8 mouse cellular contexts compared by ENCODE assay signal in genomic region chr4:128899332-128899731, GRCm38 (mm10). TPM values are rescaled to one million over a fixed set of nuclear protein-coding genes. Genes with fewer than 3 reads are reported as not detected.
DNase-seq lines count a peak whose midpoint lies in the region; ATAC-seq lines count a peak whose summit lies in the region.

No protein-coding gene starts in this region.

- H3K4me3 ChIP-seq in hindbrain, embryonic 12.5 days: no peak overlapping the region
- no peak overlapping the region for H3K4me3 ChIP-seq in lung, embryonic 16.5 days (ENCODE audit: low read length)

- peak overlapping the region; percentile 97 for H3K27ac ChIP-seq in hindbrain, embryonic 12.5 days
- H3K27ac ChIP-seq in lung, embryonic 16.5 days (ENCODE audit: low read length): peak overlapping the region; percentile 80

- peaks cover 40% of the 10 kb centered on the region for H3K4me1 ChIP-seq in hindbrain, embryonic 12.5 days
- peaks cover 24% of the 10 kb centered on the region for H3K4me1 ChIP-seq in lung, embryonic 16.5 days (replicated peaks; ENCODE audit: control insufficient read depth, insufficient read depth, low read length)

- WGBS in hindbrain, embryonic 12.5 days: 3% methylated on average over 6 of the region's 6 CpGs
- 0% methylated on average over 6 of the region's 6 CpGs for WGBS in lung, embryonic 16.5 days

- peak overlapping the region; percentile 55 for H3K9ac ChIP-seq in hindbrain, embryonic 12.5 days
- H3K9ac ChIP-seq in lung, embryonic 16.5 days (ENCODE audit: low read length): peak overlapping the region; percentile 49

- ATAC-seq in hindbrain, embryonic 12.5 days (ENCODE audit: low FRiP score): peak; percentile 89
- peak; percentile 85 for ATAC-seq in lung, embryonic 16.5 days (ENCODE audit: low read depth)

- no peaks in the 10 kb centered on the region for H3K9me3 ChIP-seq in hindbrain, embryonic 12.5 days (replicated peaks)
- no peaks in the 10 kb centered on the region for H3K9me3 ChIP-seq in lung, embryonic 16.5 days (ENCODE audit: control insufficient read depth, low read length)

- 0 out of 2 replicates have a peak, but pooled peaks cover 4% of the 10 kb centered on the region for H3K27me3 ChIP-seq in hindbrain, embryonic 12.5 days
- H3K27me3 ChIP-seq in lung, embryonic 16.5 days (ENCODE audit: control insufficient read depth, insufficient read depth, low read depth, low read length): no peaks in the 10 kb centered on the region

- peaks cover 15% of the 10 kb centered on the region for H3K36me3 ChIP-seq in hindbrain, embryonic 12.5 days
- 0 out of 2 replicates have a peak, but pooled peaks cover 4% of the 10 kb centered on the region for H3K36me3 ChIP-seq in lung, embryonic 16.5 days (ENCODE audit: control insufficient read depth, insufficient read depth, low read length)

- peak overlapping the region; percentile 19 for H3K4me2 ChIP-seq in hindbrain, embryonic 12.5 days (replicated peaks)
- H3K4me2 ChIP-seq in lung, embryonic 16.5 days (ENCODE audit: low read depth, low read length): no peak overlapping the region

- DNase-seq in Muller cell, postnatal 12 days (ENCODE audit: inconsistent ontology term): peak; percentile 84
- DNase-seq in cerebellum, adult 9-11 months: peak; percentile 89
- peak; percentile 84 to 85 for DNase-seq in frontal cortex, postnatal 10 days (ENCODE audit: low spot score in 2 of 2)
- DNase-seq in layer of hippocampus, postnatal 10 days (ENCODE audit: low spot score in 2 of 2): peak; percentile 86 to 91
- peak; percentile 83 for DNase-seq in retina, embryonic 14.5 days (ENCODE audit: low spot score)
- DNase-seq in T-cell, adult 2 months (ENCODE audit: low spot score): no peak

RNA-seq across cellular contexts. Expression of gene Trim62, which starts 16.0 kb away (rescaled TPM):
- 21.5 and 24.9 TPM in 2 replicates for polyA plus RNA-seq in hindbrain, embryonic 12.5 days (2016; fragmentation: Nextera tagmentation; extraction: Ambion mirVana)
- total RNA-seq in layer of hippocampus, postnatal 10 days (2021): 10 to 100 TPM; 26.2 TPM
- polyA plus RNA-seq in lung, embryonic 16.5 days (2015; fragmentation: Nextera tagmentation; extraction: Ambion mirVana): 3.7 and 3.9 TPM in 2 replicates
